Comparison of ENCODE assay signal across 24 mouse cellular contexts in genomic region chr7:19376019-19376418, GRCm38 (mm10). TPM values are rescaled to one million over a fixed set of nuclear protein-coding genes. Genes with fewer than 3 reads are reported as not detected.
"Had no signal": no experiment of that assay in that cellular context is flagged by ENCODE, and none has a peak within 500 bp of the region (broad histone marks: within the 10 kb centered on the region; RNA-seq: fewer than 3 reads in every experiment).

No protein-coding gene starts in this region.

- H3K27ac ChIP-seq: intestine, embryonic 15.5 days; kidney, embryonic 15.5 days; limb, embryonic 12.5 days; limb, embryonic 15.5 days; midbrain, embryonic 10.5 days; neural tube, embryonic 12.5 days; neural tube, embryonic 15.5 days; stomach, embryonic 15.5 days had no signal

- H3K4me1 ChIP-seq: intestine, embryonic 15.5 days; kidney, embryonic 15.5 days; limb, embryonic 12.5 days; limb, embryonic 15.5 days; midbrain, embryonic 10.5 days; neural tube, embryonic 12.5 days; neural tube, embryonic 15.5 days; stomach, embryonic 15.5 days had no signal

- H3K27me3 ChIP-seq: intestine, embryonic 15.5 days; kidney, embryonic 15.5 days; limb, embryonic 12.5 days; limb, embryonic 15.5 days; megakaryocyte, embryonic 14.5 days; neural tube, embryonic 12.5 days; neural tube, embryonic 15.5 days; stomach, embryonic 15.5 days had no signal

- H3K4me2 ChIP-seq: intestine, embryonic 15.5 days; kidney, embryonic 15.5 days; limb, embryonic 12.5 days; limb, embryonic 15.5 days; lung, embryonic 14.5 days; neural tube, embryonic 12.5 days; neural tube, embryonic 15.5 days; stomach, embryonic 15.5 days had no signal

- ATAC-seq: intestine, embryonic 15.5 days had no signal

- H3K9me3 ChIP-seq: intestine, embryonic 15.5 days; kidney, embryonic 15.5 days; limb, embryonic 12.5 days; limb, embryonic 15.5 days; megakaryocyte, embryonic 14.5 days; midbrain, embryonic 10.5 days; neural tube, embryonic 12.5 days; neural tube, embryonic 15.5 days; stomach, embryonic 15.5 days had no signal

- DNase-seq: kidney, adult 11 months; kidney, adult 8-10 months; kidney, postnatal 10 days; kidney, postnatal 4 days; left cerebral cortex, postnatal 4 days; lung, embryonic 14.5 days; lung, postnatal 14 days; midbrain, embryonic 14.5 days; right cerebral cortex, adult 18-20 months; right cerebral cortex, postnatal 25 days; spleen, adult 18-20 months; thymus, adult 18-20 months; thymus, postnatal 36 days had no signal

- H3K9ac ChIP-seq: intestine, embryonic 15.5 days; kidney, embryonic 15.5 days; limb, embryonic 12.5 days; limb, embryonic 15.5 days; lung, embryonic 14.5 days; neural tube, embryonic 12.5 days; neural tube, embryonic 15.5 days; stomach, embryonic 15.5 days had no signal

- H3K4me3 ChIP-seq: intestine, embryonic 15.5 days; kidney, embryonic 15.5 days; limb, embryonic 12.5 days; limb, embryonic 15.5 days; midbrain, embryonic 10.5 days; neural tube, embryonic 12.5 days; neural tube, embryonic 15.5 days; stomach, embryonic 15.5 days had no signal

- H3K36me3 ChIP-seq: intestine, embryonic 15.5 days; kidney, embryonic 15.5 days; neural tube, embryonic 15.5 days; stomach, embryonic 15.5 days had no signal

RNA-seq across cellular contexts. Expression of gene Ckm, which starts 28.6 kb away (rescaled TPM):
- total RNA-seq: layer of hippocampus, adult 18-20 months; layer of hippocampus, postnatal 14 days; left cerebral cortex, postnatal 4 days had no signal
- polyA plus RNA-seq: midbrain, embryonic 10.5 days; midbrain, embryonic 14.5 days had no signal
